Mouse (Mus musculus) thymus, adult 2 months (tissue): ENCODE measurements around the gene Ireb2.

Experiments used
- CTCF ChIP-seq: fragments of 200-500 bp; IDR thresholded peaks from 2 replicates; pipeline ENCODE4 v1.5.1; 2012; ENCODE audit warnings: mild to moderate bottlenecking, control low read depth, low read length, moderate library complexity, borderline replicate concordance; ENCODE audit not compliant: control insufficient read depth, poor library complexity, insufficient read depth; ENCODE audit errors: extremely low read depth
- POLR2A ChIP-seq: fragments of 200-500 bp; IDR thresholded peaks from 2 replicates; pipeline ENCODE4 v1.6.1; 2012; ENCODE audit warnings: mild to moderate bottlenecking, low read length, control low read depth, moderate library complexity; ENCODE audit not compliant: control insufficient read depth, poor library complexity, insufficient read depth; ENCODE audit errors: extremely low read depth

GRCm38 (mm10) chr9:54919946-54920345, 56.4 kb downstream of the Ireb2 start:
- no peak for TF ChIP-seq CTCF
- no peak for TF ChIP-seq POLR2A
